Mouse (Mus musculus): ENCODE measurements around the gene Pola1.

DNA sequence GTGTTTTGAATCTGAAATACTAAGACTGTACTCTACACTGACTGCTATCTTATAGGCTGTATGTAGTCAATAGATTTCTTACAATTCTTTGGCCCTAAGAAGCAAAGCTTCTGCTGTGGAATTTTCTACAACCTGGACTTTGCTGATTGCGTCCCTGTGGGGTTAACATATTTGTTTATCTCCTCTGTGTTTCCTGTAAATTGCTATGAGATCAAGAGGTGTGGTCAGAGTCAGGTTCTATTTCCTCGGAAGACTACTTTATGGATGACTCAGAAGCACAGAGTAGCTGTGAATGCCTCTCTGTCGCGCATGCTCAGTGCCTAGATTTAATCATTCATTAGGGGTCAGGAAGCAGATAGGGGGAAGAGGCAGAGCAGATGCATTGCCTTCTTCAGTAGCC lies 32.8 kb upstream of the Pola1 start:
- TF ChIP-seq CTCF (IDR thresholded peaks at IDR 0.05; ENCODE audit: extremely low read depth, insufficient read depth, low read length) (no peak), POLR2A (IDR thresholded peaks at IDR 0.05; ENCODE audit: extremely low read depth, insufficient read depth, low read length) (no peak)
